Mouse (Mus musculus): ENCODE measurements around the gene Try5.
"Not testable (repeated sequence)": the region's sequence is repeated elsewhere in the genome, so short reads cannot be mapped to it uniquely, and the experiment has no call there.

Try5 gene

GRCm38 (mm10) chr6:41316741-41317140 lies at the start of gene Try5:
TSS of gene Try5 (minus strand) at chr6:41316841.
- DNase-seq (ENCODE audit: low spot score in 2 of 2), result not testable (repeated sequence)

GRCm38 (mm10) chr6:41353932-41354331 lies 37.3 kb upstream of the Try5 start, which contains the start of gene Try10:
TSS of gene Try10 (plus strand) at chr6:41354105.
- DNase-seq (ENCODE audit: low spot score in 2 of 2), result no peak

GRCm38 (mm10) chr6:41301969-41302368 lies 14.7 kb downstream of the Try5 start, which contains the start of gene Try4:
TSS of gene Try4 (plus strand) at chr6:41302269.
- DNase-seq (ENCODE audit: low spot score in 2 of 2), result no peak

- no peak for DNase-seq (ENCODE audit: low spot score in 2 of 2)
Observed at GRCm38 (mm10) chr6:41298255-41298654, 18.4 kb downstream of the Try5 start.

GRCm38 (mm10) chr6:41266140-41266539 lies 50.5 kb downstream of the Try5 start:
- DNase-seq (ENCODE audit: low spot score in 2 of 2), result no peak

- DNase-seq (ENCODE audit: low spot score in 2 of 2), result no peak
Observed at GRCm38 (mm10) chr6:41262796-41263195, 53.8 kb downstream of the Try5 start.
